Mouse (Mus musculus): ENCODE data around the gene Keap1. TPM values are rescaled to one million over a fixed set of nuclear protein-coding genes. Genes with fewer than 3 reads are reported as not detected.
A peak's percentile ranks its signal among the peaks of the same experiment; 100 is the strongest.

The Keap1 gene
- polyA plus RNA-seq, 1 experiment = 103 TPM

DNA sequence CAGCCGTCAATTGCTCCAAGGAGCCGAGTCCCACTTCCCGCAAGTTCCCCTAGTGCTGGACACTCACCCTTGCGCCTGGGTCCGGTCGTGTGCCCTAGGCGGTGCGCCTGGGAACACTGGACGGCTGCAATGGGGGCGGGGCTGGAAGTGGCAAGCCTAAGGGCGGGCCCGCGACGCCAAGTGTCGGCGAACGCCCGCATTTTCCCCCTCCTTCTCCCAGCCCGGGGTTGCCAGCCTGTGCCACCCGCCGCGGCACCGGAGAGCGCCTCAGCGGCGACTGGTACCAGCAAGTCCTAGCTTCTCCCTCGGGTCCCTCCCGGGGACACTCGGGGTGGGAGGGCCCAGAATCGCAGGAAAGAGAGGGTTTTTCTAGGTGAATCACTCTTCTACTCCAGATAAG lies 9.2 kb upstream of the Keap1 start, which contains the start of gene S1pr5:
TSS of gene S1pr5 (minus strand) at position 118 of the 400 bp plus-strand sequence.
- H3K4me1 ChIP-seq (ENCODE audit: control insufficient read depth, insufficient read depth, insufficient read length, low read length) = peaks cover 12% of the 10 kb centered on the region
- peaks cover 44% of the 10 kb centered on the region for H3K27me3 ChIP-seq (ENCODE audit: control insufficient read depth, insufficient read depth, low read length)
- no peak within 1 kb of the TSS for H3K27ac ChIP-seq (ENCODE audit: insufficient read depth, low read depth, low read length)
- H3K36me3 ChIP-seq (ENCODE audit: control insufficient read depth, insufficient read depth, low read length) = no peaks in the 10 kb centered on the region
- 2% methylated on average over 29 of the region's 30 CpGs for WGBS
- TF ChIP-seq CTCF (IDR thresholded peaks at IDR 0.05; ENCODE audit: extremely low read depth, insufficient read length, insufficient replicate concordance, low read depth, low read length) = no peak
- H3K4me3 ChIP-seq (ENCODE audit: low read depth, low read length) = peak within 1 kb of the TSS; percentile 57

DNA sequence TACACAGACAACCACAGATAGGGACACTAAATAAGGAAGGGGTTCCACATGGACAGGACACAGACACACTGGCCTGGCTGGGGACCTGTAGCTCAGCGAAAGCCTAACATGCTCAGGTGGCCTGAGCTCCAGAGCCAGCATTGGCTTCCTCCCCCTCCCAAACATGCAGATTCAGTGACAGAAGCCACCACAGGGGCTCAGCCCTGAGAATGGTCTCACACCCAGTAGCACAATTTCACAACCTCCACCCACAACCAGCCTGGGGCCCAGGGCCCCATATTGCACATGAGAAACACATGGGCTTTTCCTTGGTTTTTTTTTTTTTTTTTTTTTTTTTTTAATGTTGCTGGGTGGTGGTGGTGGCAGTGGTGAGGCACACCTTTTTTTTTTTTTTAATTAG lies 7.2 kb upstream of the Keap1 start:
- H3K36me3 ChIP-seq (ENCODE audit: control insufficient read depth, insufficient read depth, low read length) = no peaks in the 10 kb centered on the region
- H3K4me3 ChIP-seq (ENCODE audit: low read depth, low read length) = no peak overlapping the region
- H3K27ac ChIP-seq (ENCODE audit: insufficient read depth, low read depth, low read length) = no peak overlapping the region
- H3K4me1 ChIP-seq (ENCODE audit: control insufficient read depth, insufficient read depth, insufficient read length, low read length) = peaks cover 12% of the 10 kb centered on the region
- no peak for TF ChIP-seq CTCF (IDR thresholded peaks at IDR 0.05; ENCODE audit: extremely low read depth, insufficient read length, insufficient replicate concordance, low read depth, low read length)
- TF ChIP-seq POLR2A (IDR thresholded peaks at IDR 0.05; ENCODE audit: low read depth, low read length) = no peak
- peaks cover 50% of the 10 kb centered on the region for H3K27me3 ChIP-seq (ENCODE audit: control insufficient read depth, insufficient read depth, low read length)
- WGBS = 100% methylated on average over 1 of the region's 1 CpGs

DNA sequence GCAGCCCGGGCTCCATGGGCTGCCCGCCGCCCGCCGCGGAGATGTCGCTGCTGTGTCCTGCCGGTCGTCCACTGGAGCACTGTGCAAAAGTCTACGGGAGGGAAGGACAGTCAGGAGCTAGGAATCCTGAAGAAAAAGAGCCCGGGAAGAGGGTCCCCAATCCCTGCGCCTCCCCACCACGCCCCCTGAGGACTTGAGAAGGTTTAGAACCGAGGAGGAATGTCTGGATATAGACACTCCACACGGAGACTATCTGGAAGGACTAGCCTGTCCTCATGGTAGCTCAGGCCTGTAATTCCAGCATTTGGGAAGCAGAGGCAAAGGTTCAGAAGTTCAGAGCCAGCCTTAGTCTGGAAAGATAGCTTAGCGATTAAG lies 5.9 kb upstream of the Keap1 start:
- no peak overlapping the region for H3K27ac ChIP-seq (ENCODE audit: insufficient read depth, low read depth, low read length)
- 3% methylated on average over 16 of the region's 16 CpGs for WGBS
- peaks cover 50% of the 10 kb centered on the region for H3K27me3 ChIP-seq (ENCODE audit: control insufficient read depth, insufficient read depth, low read length)
- H3K36me3 ChIP-seq (ENCODE audit: control insufficient read depth, insufficient read depth, low read length) = no peaks in the 10 kb centered on the region
- peak overlapping the region; percentile 55 for H3K4me3 ChIP-seq (ENCODE audit: low read depth, low read length)
- peaks cover 12% of the 10 kb centered on the region for H3K4me1 ChIP-seq (ENCODE audit: control insufficient read depth, insufficient read depth, insufficient read length, low read length)
- no peak for TF ChIP-seq CTCF (IDR thresholded peaks at IDR 0.05; ENCODE audit: extremely low read depth, insufficient read length, insufficient replicate concordance, low read depth, low read length)
- TF ChIP-seq POLR2A (IDR thresholded peaks at IDR 0.05; ENCODE audit: low read depth, low read length) = no peak

DNA sequence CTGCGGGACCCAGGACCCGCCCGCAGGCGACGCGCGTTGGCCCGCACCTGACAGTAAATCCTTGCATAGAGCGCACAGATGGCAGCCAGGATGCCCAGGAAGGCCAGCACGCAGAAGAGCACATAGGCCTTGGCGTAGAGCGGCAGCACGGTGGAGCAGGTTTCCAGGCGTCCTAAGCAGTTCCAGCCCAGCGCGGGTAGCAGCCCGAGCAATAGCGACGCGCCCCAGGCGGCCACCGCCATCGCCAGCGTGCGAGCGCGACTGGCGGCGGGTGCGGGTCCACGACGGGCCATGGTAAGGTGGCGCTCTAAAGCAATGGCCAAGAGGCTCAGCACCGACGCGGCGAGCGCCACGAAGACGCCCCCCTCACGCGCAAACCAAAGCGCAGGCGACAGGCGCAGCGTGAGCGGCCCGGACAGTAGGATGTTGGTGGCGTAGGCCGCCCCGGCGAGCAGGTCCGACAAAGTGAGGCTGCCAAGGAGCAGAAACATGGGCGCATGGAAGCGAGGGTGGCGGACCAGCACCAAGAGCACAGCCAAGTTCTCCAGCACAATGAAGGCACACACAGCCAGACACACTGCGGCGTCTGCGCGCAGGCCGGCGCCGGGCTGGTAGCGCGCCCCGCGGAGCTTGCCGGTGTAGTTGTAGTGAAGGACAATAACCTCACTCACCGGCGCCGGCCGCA lies 5.4 kb upstream of the Keap1 start:
- Histone ChIP-seq H3K36me3 (ENCODE audit: control insufficient read depth, insufficient read depth, low read length) (no peaks in the 10 kb centered on the region), H3K27me3 (ENCODE audit: control insufficient read depth, insufficient read depth, low read length) (peaks cover 47% of the 10 kb centered on the region), H3K4me1 (ENCODE audit: control insufficient read depth, insufficient read depth, insufficient read length, low read length) (peaks cover 12% of the 10 kb centered on the region), H3K27ac (ENCODE audit: insufficient read depth, low read depth, low read length) (no peak overlapping the region), H3K4me3 (ENCODE audit: low read depth, low read length) (peak overlapping the region; percentile 55)
- TF ChIP-seq CTCF (IDR thresholded peaks at IDR 0.05; ENCODE audit: extremely low read depth, insufficient read length, insufficient replicate concordance, low read depth, low read length) = no peak
- no peak for TF ChIP-seq POLR2A (IDR thresholded peaks at IDR 0.05; ENCODE audit: low read depth, low read length)
- 1% methylated on average over 72 of the region's 72 CpGs for WGBS

DNA sequence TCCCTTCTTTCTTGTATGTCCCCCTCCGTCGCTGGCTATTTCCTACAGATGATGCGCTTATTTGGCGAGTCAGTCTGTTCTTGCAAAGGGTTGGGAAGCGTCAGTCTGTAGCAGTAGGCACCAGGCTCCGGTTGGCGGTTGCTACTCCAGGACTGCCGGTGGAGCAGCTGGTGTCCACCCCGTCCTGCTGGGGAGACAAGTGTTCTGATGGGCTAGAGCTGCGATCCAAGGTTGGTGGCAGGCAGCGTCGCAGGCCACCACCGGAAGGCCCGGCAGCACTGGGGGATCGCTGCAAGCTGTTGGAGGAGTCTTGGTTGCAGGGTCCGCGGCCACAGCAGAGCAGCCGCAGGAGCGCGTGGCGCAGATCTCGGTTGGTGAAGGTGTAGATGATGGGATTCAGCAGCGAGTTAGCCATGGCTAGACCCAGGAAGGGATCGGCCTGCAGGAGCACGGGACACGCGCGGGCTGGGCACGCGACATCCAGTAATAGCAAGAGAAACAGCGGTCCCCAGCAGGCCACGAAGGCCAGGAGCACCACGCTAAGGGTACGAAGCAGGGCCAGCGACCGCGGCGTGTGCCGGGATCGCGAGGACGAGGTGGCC lies 4.8 kb upstream of the Keap1 start:
- Histone ChIP-seq H3K4me1 (ENCODE audit: control insufficient read depth, insufficient read depth, insufficient read length, low read length) (peaks cover 12% of the 10 kb centered on the region), H3K4me3 (ENCODE audit: low read depth, low read length) (peak overlapping the region; percentile 55), H3K27ac (ENCODE audit: insufficient read depth, low read depth, low read length) (no peak overlapping the region), H3K36me3 (ENCODE audit: control insufficient read depth, insufficient read depth, low read length) (no peaks in the 10 kb centered on the region), H3K27me3 (ENCODE audit: control insufficient read depth, insufficient read depth, low read length) (peaks cover 42% of the 10 kb centered on the region)
- TF ChIP-seq CTCF (IDR thresholded peaks at IDR 0.05; ENCODE audit: extremely low read depth, insufficient read length, insufficient replicate concordance, low read depth, low read length) (no peak), POLR2A (IDR thresholded peaks at IDR 0.05; ENCODE audit: low read depth, low read length) (no peak)
- WGBS = 10% methylated on average over 42 of the region's 42 CpGs

DNA sequence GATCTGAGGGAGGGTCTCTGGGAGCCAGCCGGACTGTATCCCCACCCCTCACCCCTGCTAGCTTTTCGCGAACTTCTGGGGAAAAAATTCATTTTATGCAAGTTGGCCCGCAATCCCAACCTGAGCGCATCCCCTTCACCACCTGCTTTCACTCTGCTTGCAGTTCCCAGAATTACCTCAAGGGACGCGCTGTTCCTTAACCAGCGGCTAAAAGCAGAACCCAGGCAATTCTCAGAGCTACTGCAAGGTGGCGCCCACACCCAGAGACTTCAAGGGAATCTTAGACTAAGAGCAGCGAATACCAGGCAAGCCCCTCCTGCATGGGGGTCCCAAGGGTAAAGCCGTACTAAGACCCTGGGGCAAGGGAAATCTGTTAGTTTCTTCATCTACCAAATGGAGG lies 2.2 kb upstream of the Keap1 start:
- no peak overlapping the region for H3K4me3 ChIP-seq (ENCODE audit: low read depth, low read length)
- H3K27me3 ChIP-seq (ENCODE audit: control insufficient read depth, insufficient read depth, low read length) = peaks cover 30% of the 10 kb centered on the region
- H3K36me3 ChIP-seq (ENCODE audit: control insufficient read depth, insufficient read depth, low read length) = no peaks in the 10 kb centered on the region
- H3K4me1 ChIP-seq (ENCODE audit: control insufficient read depth, insufficient read depth, insufficient read length, low read length) = peaks cover 20% of the 10 kb centered on the region
- TF ChIP-seq CTCF (IDR thresholded peaks at IDR 0.05; ENCODE audit: extremely low read depth, insufficient read length, insufficient replicate concordance, low read depth, low read length) = peak; percentile 99; the same call in 1 of the 2 replicates
- TF ChIP-seq POLR2A (IDR thresholded peaks at IDR 0.05; ENCODE audit: low read depth, low read length) = no peak
- 5% methylated on average over 11 of the region's 11 CpGs for WGBS
- no peak overlapping the region for H3K27ac ChIP-seq (ENCODE audit: insufficient read depth, low read depth, low read length)

DNA sequence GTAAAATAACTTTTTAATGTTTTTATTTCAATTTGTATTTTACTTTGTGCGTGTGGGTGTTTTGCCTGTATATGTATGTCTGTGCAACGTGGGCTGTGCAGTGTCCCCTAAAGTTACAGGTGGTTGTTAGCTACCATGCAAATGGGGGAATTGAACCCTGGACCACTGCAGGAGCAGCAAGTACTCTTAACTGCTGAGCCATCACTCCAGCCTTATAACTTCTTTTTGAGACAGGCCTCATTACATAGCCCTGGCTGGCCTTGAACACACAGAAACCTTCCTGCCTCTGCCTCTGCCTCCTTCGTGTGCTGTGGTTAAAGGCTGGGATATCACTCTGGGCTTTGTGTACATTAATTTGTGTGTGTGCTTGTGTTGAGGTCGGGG lies 296 bp upstream of the Keap1 start:
- TF ChIP-seq POLR2A (IDR thresholded peaks at IDR 0.05; ENCODE audit: low read depth, low read length) (no peak), CTCF (IDR thresholded peaks at IDR 0.05; ENCODE audit: extremely low read depth, insufficient read length, insufficient replicate concordance, low read depth, low read length) (no peak)
- Histone ChIP-seq H3K27ac (ENCODE audit: insufficient read depth, low read depth, low read length) (peak overlapping the region; percentile 83), H3K4me3 (ENCODE audit: low read depth, low read length) (peak overlapping the region; percentile 85), H3K4me1 (ENCODE audit: control insufficient read depth, insufficient read depth, insufficient read length, low read length) (peaks cover 25% of the 10 kb centered on the region), H3K36me3 (ENCODE audit: control insufficient read depth, insufficient read depth, low read length) (peaks cover under 1% of the 10 kb centered on the region; the same call in 1 of the 2 replicates), H3K27me3 (ENCODE audit: control insufficient read depth, insufficient read depth, low read length) (peaks cover 17% of the 10 kb centered on the region)
- 28% methylated on average over 4 of the region's 4 CpGs for WGBS
